Mouse (Mus musculus) midbrain, embryonic 12.5 days (tissue): ENCODE measurements around the gene Tulp2. TPM values are rescaled to one million over a fixed set of nuclear protein-coding genes. Genes with fewer than 3 reads are reported as not detected.

Experiments used
- ATAC-seq: fragments of 200-750 bp; cut with Nextera tagmentation; 2 replicates; pipeline ENCODE4 v1.8.0; 2017; ENCODE audit warnings: low read depth, moderate TSS enrichment, moderate library complexity; ENCODE audit not compliant: low FRiP score
- H3K27ac ChIP-seq: fragments of 300-500 bp; sonication (generic); replicated peaks from 2 replicates; pipeline ENCODE4 v1.5.1; 2016; ENCODE audit warnings: mild to moderate bottlenecking
- H3K27me3 ChIP-seq: fragments of 300-500 bp; sonication (generic); 2 replicates; pipeline ENCODE4 v1.6.1; 2016; ENCODE audit warnings: mild to moderate bottlenecking
- H3K36me3 ChIP-seq: fragments of 300-500 bp; sonication (generic); 2 replicates; pipeline ENCODE4 v1.6.1; 2016
- H3K4me1 ChIP-seq: fragments of 300-500 bp; sonication (generic); 2 replicates; pipeline ENCODE4 v1.6.1; 2016
- H3K4me2 ChIP-seq: fragments of 300-500 bp; sonication (generic); replicated peaks from 2 replicates; pipeline ENCODE4 v1.6.1; 2016; ENCODE audit warnings: mild to moderate bottlenecking, moderate library complexity
- H3K4me3 ChIP-seq: fragments of 300-500 bp; sonication (generic); 2 replicates; pipeline ENCODE4 v1.5.1; 2016; ENCODE audit warnings: mild to moderate bottlenecking
- H3K9ac ChIP-seq: fragments of 300-500 bp; sonication (generic); replicated peaks from 2 replicates; pipeline ENCODE4 v1.6.1; 2016; ENCODE audit warnings: mild to moderate bottlenecking, moderate library complexity
- H3K9me3 ChIP-seq: fragments of 300-500 bp; sonication (generic); 2 replicates; pipeline ENCODE4 v1.6.1; 2016; ENCODE audit warnings: mild to moderate bottlenecking
- WGBS: fragments of 180-500 bp; shearing (Covaris S2); methylation state at CpG from one replicate; pipeline ENCODE4 v1.1.7; 2016; 5-methylcytosine and 5-hydroxymethylcytosine counted together
- polyA plus RNA-seq: library from polyadenylated mRNA; unstranded; fragments of >200 nt; fragmentation: Nextera tagmentation; extraction: Ambion mirVana; gene quantifications from 2 replicates; pipeline ENCODE4 v1.2.1, GENCODE M21; 2016

The Tulp2 gene
- polyA plus RNA-seq, 1 experiment from 2014 or later, result 0.22 TPM

GRCm38 (mm10) chr7:45551512-45551883, 69.8 kb downstream of the Tulp2 start:
- Histone ChIP-seq H3K4me1 (no peaks in the 10 kb centered on the region), H3K27me3 (no peaks in the 10 kb centered on the region), H3K36me3 (no peaks in the 10 kb centered on the region), H3K4me3 (no peak overlapping the region), H3K9me3 (no peaks in the 10 kb centered on the region), H3K27ac (no peak overlapping the region), H3K4me2 (no peak overlapping the region), H3K9ac (no peak overlapping the region)
- no peak for ATAC-seq
- 85% methylated on average over 8 of the region's 8 CpGs for WGBS

- Histone ChIP-seq H3K36me3 (no peaks in the 10 kb centered on the region), H3K4me2 (no peak overlapping the region), H3K4me3 (no peak overlapping the region), H3K27me3 (no peaks in the 10 kb centered on the region; the same call in 1 of the 2 replicates), H3K27ac (no peak overlapping the region), H3K4me1 (no peaks in the 10 kb centered on the region), H3K9ac (no peak overlapping the region), H3K9me3 (no peaks in the 10 kb centered on the region)
- ATAC-seq, result no peak
- 72% methylated on average over 8 of the region's 8 CpGs for WGBS
These were observed 71.8 kb downstream of the Tulp2 start for GRCm38 (mm10) chr7:45553519-45553918.

- H3K9ac ChIP-seq, result no peak overlapping the region
- no peak for ATAC-seq
- no peak overlapping the region for H3K4me3 ChIP-seq
- H3K9me3 ChIP-seq, result no peaks in the 10 kb centered on the region
- 85% methylated on average over 2 of the region's 2 CpGs for WGBS
- no peaks in the 10 kb centered on the region for H3K36me3 ChIP-seq
- no peak overlapping the region for H3K4me2 ChIP-seq
- no peaks in the 10 kb centered on the region; the same call in 1 of the 2 replicates for H3K27me3 ChIP-seq
- H3K4me1 ChIP-seq, result no peaks in the 10 kb centered on the region
- H3K27ac ChIP-seq, result no peak overlapping the region
These were observed 72.3 kb downstream of the Tulp2 start for GRCm38 (mm10) chr7:45553990-45554389.

- no peaks in the 10 kb centered on the region for H3K4me1 ChIP-seq
- WGBS, result 42% methylated on average over 8 of the region's 8 CpGs
- no peak within 1 kb of the TSS for H3K4me3 ChIP-seq
These were observed 73.1 kb downstream of the Tulp2 start, which contains the start of gene Hsd17b14 for GRCm38 (mm10) chr7:45554744-45555143. Gene Hsd17b14, plus strand, starts transcription at chr7:45554893.

GRCm38 (mm10) chr7:45555787-45556186, 74.1 kb downstream of the Tulp2 start:
- no peaks in the 10 kb centered on the region for H3K9me3 ChIP-seq
- WGBS, result 24% methylated on average over 8 of the region's 8 CpGs
- no peak overlapping the region for H3K4me3 ChIP-seq
- no peak overlapping the region for H3K4me2 ChIP-seq
- peaks cover 6% of the 10 kb centered on the region for H3K27me3 ChIP-seq
- H3K36me3 ChIP-seq, result no peaks in the 10 kb centered on the region
- no peaks in the 10 kb centered on the region for H3K4me1 ChIP-seq
- no peak overlapping the region for H3K9ac ChIP-seq
- ATAC-seq, result no peak
- no peak overlapping the region for H3K27ac ChIP-seq

More at GRCm38 (mm10) chr7:45554744-45555143, 73.1 kb downstream of the Tulp2 start, which contains the start of gene Hsd17b14:
- no peaks in the 10 kb centered on the region for H3K9me3 ChIP-seq
- no peak within 1 kb of the TSS for H3K4me2 ChIP-seq
- no peaks in the 10 kb centered on the region for H3K36me3 ChIP-seq
- no peak within 1 kb of the TSS for H3K9ac ChIP-seq
- no peak for ATAC-seq
- H3K27me3 ChIP-seq, result no peaks in the 10 kb centered on the region; the same call in 1 of the 2 replicates
- no peak within 1 kb of the TSS for H3K27ac ChIP-seq

- WGBS, result 56% methylated on average over 6 of the region's 6 CpGs
- Histone ChIP-seq H3K27ac (no peak overlapping the region), H3K4me3 (no peak overlapping the region), H3K4me2 (no peak overlapping the region), H3K27me3 (peaks cover 14% of the 10 kb centered on the region), H3K9ac (no peak overlapping the region), H3K9me3 (no peaks in the 10 kb centered on the region), H3K4me1 (no peaks in the 10 kb centered on the region), H3K36me3 (no peaks in the 10 kb centered on the region)
- ATAC-seq, result no peak
These were observed 77.2 kb downstream of the Tulp2 start for GRCm38 (mm10) chr7:45558907-45559306.

GRCm38 (mm10) chr7:45560241-45560640, 78.6 kb downstream of the Tulp2 start:
- H3K27me3 ChIP-seq, result peaks cover 14% of the 10 kb centered on the region
- no peaks in the 10 kb centered on the region for H3K9me3 ChIP-seq
- no peaks in the 10 kb centered on the region for H3K4me1 ChIP-seq
- H3K4me2 ChIP-seq, result no peak overlapping the region
- no peak overlapping the region for H3K27ac ChIP-seq
- H3K4me3 ChIP-seq, result no peak overlapping the region
- H3K9ac ChIP-seq, result no peak overlapping the region
- H3K36me3 ChIP-seq, result no peaks in the 10 kb centered on the region
- 79% methylated on average over 7 of the region's 7 CpGs for WGBS
- ATAC-seq, result no peak

GRCm38 (mm10) chr7:45560843-45561623, 79.4 kb downstream of the Tulp2 start:
- peaks cover 17% of the 10 kb centered on the region for H3K27me3 ChIP-seq
- no peak overlapping the region for H3K27ac ChIP-seq
- 27% methylated on average over 17 of the region's 17 CpGs for WGBS
- H3K9ac ChIP-seq, result no peak overlapping the region
- H3K36me3 ChIP-seq, result no peaks in the 10 kb centered on the region
- H3K4me1 ChIP-seq, result no peaks in the 10 kb centered on the region
- no peak overlapping the region for H3K4me2 ChIP-seq
- no peaks in the 10 kb centered on the region for H3K9me3 ChIP-seq
- H3K4me3 ChIP-seq, result no peak overlapping the region
- no peak for ATAC-seq

GRCm38 (mm10) chr7:45561624-45562520, 80.2 kb downstream of the Tulp2 start:
- Histone ChIP-seq H3K4me2 (no peak overlapping the region), H3K9me3 (no peaks in the 10 kb centered on the region), H3K4me3 (no peak overlapping the region), H3K27ac (no peak overlapping the region), H3K27me3 (peaks cover 17% of the 10 kb centered on the region), H3K9ac (no peak overlapping the region), H3K36me3 (no peaks in the 10 kb centered on the region), H3K4me1 (no peaks in the 10 kb centered on the region)
- ATAC-seq, result no peak
- WGBS, result 60% methylated on average over 12 of the region's 12 CpGs

GRCm38 (mm10) chr7:45564811-45565210, 83.1 kb downstream of the Tulp2 start:
- no peaks in the 10 kb centered on the region for H3K36me3 ChIP-seq
- H3K4me1 ChIP-seq, result peaks cover 17% of the 10 kb centered on the region
- H3K27ac ChIP-seq, result no peak overlapping the region
- ATAC-seq, result no peak
- H3K9me3 ChIP-seq, result no peaks in the 10 kb centered on the region
- no peak overlapping the region for H3K4me3 ChIP-seq
- H3K4me2 ChIP-seq, result no peak overlapping the region
- WGBS, result 84% methylated on average over 2 of the region's 2 CpGs
- no peak overlapping the region for H3K9ac ChIP-seq
- H3K27me3 ChIP-seq, result peaks cover 17% of the 10 kb centered on the region

- Histone ChIP-seq H3K9ac (no peak overlapping the region), H3K4me3 (no peak overlapping the region), H3K36me3 (no peaks in the 10 kb centered on the region), H3K9me3 (no peaks in the 10 kb centered on the region), H3K27ac (no peak overlapping the region), H3K27me3 (peaks cover 15% of the 10 kb centered on the region), H3K4me1 (peaks cover 20% of the 10 kb centered on the region), H3K4me2 (no peak overlapping the region)
- no peak for ATAC-seq
- 85% methylated on average over 9 of the region's 9 CpGs for WGBS
These were observed 83.8 kb downstream of the Tulp2 start for GRCm38 (mm10) chr7:45565446-45565845.
